In the genomic region with DNA sequence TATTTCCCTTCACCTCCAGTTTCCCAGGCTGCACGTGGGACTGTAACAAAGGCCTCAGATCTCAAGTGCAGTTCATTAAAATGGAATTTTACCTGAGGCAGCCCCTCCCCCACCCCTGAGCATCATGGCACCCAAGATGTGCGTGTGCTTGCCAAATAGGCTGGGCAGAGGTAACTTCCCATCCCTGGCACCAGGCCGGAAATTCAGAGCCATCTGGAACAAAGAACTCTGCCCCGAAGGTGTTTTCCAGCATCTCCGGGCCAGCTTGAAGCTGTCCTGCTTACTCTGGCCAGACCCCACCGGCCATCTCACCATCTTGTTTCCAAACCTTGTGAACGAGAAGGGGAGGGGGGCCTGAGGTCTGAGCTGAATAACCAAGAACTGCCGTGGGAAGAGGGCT, we compare ENCODE assay signal across 22 mouse cellular contexts. TPM values are rescaled to one million over a fixed set of nuclear protein-coding genes. Genes with fewer than 3 reads are reported as not detected.
DNase-seq lines count a peak whose midpoint lies in the region; ATAC-seq and TF ChIP-seq lines count a peak whose summit lies in the region.
"Had no signal": no experiment of that assay in that cellular context is flagged by ENCODE, and none has a peak within 500 bp of the region (broad histone marks: within the 10 kb centered on the region; RNA-seq: fewer than 3 reads in every experiment).

No protein-coding gene starts in this region.

- peak; percentile 76 to 80 for DNase-seq in cerebellum, postnatal 10 days
- DNase-seq in midbrain, postnatal 0 days (ENCODE audit: low spot score) = peak; percentile 14
- no peak for DNase-seq in midbrain, embryonic 10.5 days (ENCODE audit: low spot score)
- no peak for DNase-seq in kidney, postnatal 0 days (ENCODE audit: low spot score)
- no peak for DNase-seq in lung, postnatal 25 days (ENCODE audit: low spot score)
- no peak for DNase-seq in layer of hippocampus, adult 9-10 months (ENCODE audit: low spot score)
- DNase-seq: adrenal gland, adult 2 months; B cell, adult 2 months; gastrocnemius, postnatal 14 days; liver, postnatal 0 days; right cerebral cortex, postnatal 14 days; spleen, adult 18-20 months had no signal

- H3K27me3 ChIP-seq in midbrain, postnatal 0 days (ENCODE audit: insufficient read depth, low read length) = no peaks in the 10 kb centered on the region
- peaks cover 11% of the 10 kb centered on the region; the same call in 1 of the 2 replicates for H3K27me3 ChIP-seq in midbrain, embryonic 10.5 days (ENCODE audit: low read depth, poor library complexity, severe bottlenecking)
- H3K27me3 ChIP-seq in kidney, postnatal 0 days (ENCODE audit: insufficient read depth, low read length) = no peaks in the 10 kb centered on the region

- H3K27ac ChIP-seq in midbrain, postnatal 0 days (ENCODE audit: low read depth, low read length) = no peak overlapping the region
- H3K27ac ChIP-seq in midbrain, embryonic 10.5 days (replicated peaks) = no peak overlapping the region
- peak overlapping the region; percentile 43; the same call in 1 of the 2 replicates for H3K27ac ChIP-seq in kidney, postnatal 0 days
- H3K27ac ChIP-seq: embryonic facial prominence, embryonic 10.5 days; forebrain, embryonic 10.5 days; neural tube, embryonic 15.5 days had no signal

- WGBS in midbrain, postnatal 0 days = 68% methylated on average over 8 of the region's 8 CpGs
- WGBS in midbrain, embryonic 10.5 days = 84% methylated on average over 8 of the region's 8 CpGs
- WGBS in kidney, postnatal 0 days = 72% methylated on average over 8 of the region's 8 CpGs

- ATAC-seq in cerebellum, adult (ENCODE audit: insufficient number of reproducible peaks, low FRiP score, low TSS enrichment) = no peak
- ATAC-seq in midbrain, postnatal 0 days (ENCODE audit: low FRiP score) = no peak
- ATAC-seq in kidney, postnatal 0 days (replicated peaks; ENCODE audit: low FRiP score, low read depth) = no peak
- ATAC-seq: forebrain, embryonic 16.5 days; inflammation-experienced regulatory T-cells, adult 6 months; liver, postnatal 0 days; lung, postnatal 0 days had no signal

- H3K9me3 ChIP-seq in midbrain, postnatal 0 days (ENCODE audit: low read length) = no peaks in the 10 kb centered on the region
- no peaks in the 10 kb centered on the region for H3K9me3 ChIP-seq in midbrain, embryonic 10.5 days (replicated peaks)
- no peaks in the 10 kb centered on the region for H3K9me3 ChIP-seq in kidney, postnatal 0 days (replicated peaks; ENCODE audit: low read length)
- H3K9me3 ChIP-seq: embryonic facial prominence, embryonic 10.5 days; forebrain, embryonic 10.5 days; G1E; heart, embryonic 12.5 days; neural tube, embryonic 15.5 days had no signal

- no peak overlapping the region for H3K4me2 ChIP-seq in midbrain, postnatal 0 days (ENCODE audit: low read depth, low read length, poor library complexity, severe bottlenecking)
- no peak overlapping the region for H3K4me2 ChIP-seq in kidney, postnatal 0 days (ENCODE audit: low read length)
- H3K4me2 ChIP-seq: heart, embryonic 12.5 days; midbrain, embryonic 11.5 days; neural tube, embryonic 15.5 days had no signal

- H3K9ac ChIP-seq in midbrain, postnatal 0 days (replicated peaks; ENCODE audit: low read length, poor library complexity, severe bottlenecking) = no peak overlapping the region
- H3K9ac ChIP-seq in kidney, postnatal 0 days (ENCODE audit: low read depth, low read length) = no peak overlapping the region
- H3K9ac ChIP-seq: heart, embryonic 12.5 days; liver, postnatal 0 days; neural tube, embryonic 15.5 days had no signal

- no peaks in the 10 kb centered on the region for H3K36me3 ChIP-seq in midbrain, postnatal 0 days (ENCODE audit: insufficient read depth, low read length)
- no peaks in the 10 kb centered on the region for H3K36me3 ChIP-seq in midbrain, embryonic 10.5 days
- no peaks in the 10 kb centered on the region for H3K36me3 ChIP-seq in kidney, postnatal 0 days (ENCODE audit: insufficient read depth, low read length)
- H3K36me3 ChIP-seq: embryonic facial prominence, embryonic 10.5 days; forebrain, embryonic 10.5 days; G1E; heart, embryonic 12.5 days; neural tube, embryonic 15.5 days had no signal

- TF ChIP-seq CTCF in midbrain, postnatal 0 days (IDR thresholded peaks at IDR 0.05) = no peak
- TF ChIP-seq CTCF in kidney, postnatal 0 days (IDR thresholded peaks at IDR 0.05; ENCODE audit: low read depth) = no peak

- H3K4me3 ChIP-seq in midbrain, postnatal 0 days (ENCODE audit: low read depth, low read length) = no peak overlapping the region
- H3K4me3 ChIP-seq in midbrain, embryonic 10.5 days = no peak overlapping the region
- H3K4me3 ChIP-seq in kidney, postnatal 0 days (replicated peaks; ENCODE audit: low read depth, low read length) = no peak overlapping the region
- H3K4me3 ChIP-seq: embryonic facial prominence, embryonic 10.5 days; forebrain, embryonic 10.5 days; heart, embryonic 12.5 days; neural tube, embryonic 15.5 days had no signal

- no peaks in the 10 kb centered on the region for H3K4me1 ChIP-seq in midbrain, postnatal 0 days (ENCODE audit: insufficient read depth, low read length)
- H3K4me1 ChIP-seq in midbrain, embryonic 10.5 days = peaks cover 13% of the 10 kb centered on the region
- H3K4me1 ChIP-seq in kidney, postnatal 0 days (replicated peaks; ENCODE audit: insufficient read depth, low read length) = peaks cover 16% of the 10 kb centered on the region; the same call in 1 of the 2 replicates

RNA-seq across cellular contexts. Expression of a gene that starts 10.7 kb away (rescaled TPM):
- total RNA-seq in midbrain, postnatal 0 days (2014; rRNA removed) = 0.09 and 0.27 TPM in 2 replicates
- polyA plus RNA-seq in midbrain, postnatal 0 days (2015; fragmentation: Nextera tagmentation; extraction: Ambion mirVana) = 0.12 and 0.22 TPM in 2 replicates
- 0.72 and 1.0 TPM in 2 replicates for polyA plus RNA-seq in midbrain, embryonic 10.5 days (2016; fragmentation: Nextera tagmentation; extraction: Ambion mirVana)
- polyA plus RNA-seq in kidney, postnatal 0 days (2015; fragmentation: Nextera tagmentation; extraction: Ambion mirVana) = 20.6 and 22.5 TPM in 2 replicates
- polyA plus RNA-seq: forebrain, embryonic 16.5 days had no signal

RNA-seq across cellular contexts. Expression of a gene that starts 55.4 kb away (rescaled TPM):
- total RNA-seq in midbrain, postnatal 0 days (2014; rRNA removed) = 22.4 and 24.2 TPM in 2 replicates
- 28.7 and 29.2 TPM in 2 replicates for polyA plus RNA-seq in midbrain, postnatal 0 days (2015; fragmentation: Nextera tagmentation; extraction: Ambion mirVana)
- 23.9 and 24.7 TPM in 2 replicates for polyA plus RNA-seq in midbrain, embryonic 10.5 days (2016; fragmentation: Nextera tagmentation; extraction: Ambion mirVana)
- polyA plus RNA-seq in kidney, postnatal 0 days (2015; fragmentation: Nextera tagmentation; extraction: Ambion mirVana) = 24.5 and 24.7 TPM in 2 replicates

Comparison
In these comparisons a context has a peak if more than half of its experiments do, and no peak if none do; other contexts are left out.
1. DNase-seq: peak in cerebellum, postnatal 10 days (2 of 2) and midbrain, postnatal 0 days (single experiment); none in midbrain, embryonic 10.5 days (single experiment), kidney, postnatal 0 days (single experiment), lung, postnatal 25 days (single experiment) and layer of hippocampus, adult 9-10 months (single experiment).
2. RNA of a gene that starts 10.7 kb away (polyA plus RNA-seq): 20.6 to 22.5 TPM in kidney, postnatal 0 days; 0.72 to 1.0 TPM in midbrain, embryonic 10.5 days and 0.12 to 0.22 TPM in midbrain, postnatal 0 days; every median in the first group is over 10 times any median in the second.